In genomic region chr11:115609576-115609975, GRCm38 (mm10) we compare ENCODE assay signal across 16 mouse cellular contexts.
"Had no signal": no experiment of that assay in that cellular context is flagged by ENCODE, and none has a peak within 500 bp of the region (broad histone marks: within the 10 kb centered on the region; RNA-seq: fewer than 3 reads in every experiment).

No protein-coding gene starts in this region.

- H3K27me3 ChIP-seq: kidney, embryonic 15.5 days; liver, embryonic 15.5 days; lung, embryonic 15.5 days had no signal

- ATAC-seq: midbrain, embryonic 15.5 days had no signal

- H3K9me3 ChIP-seq: kidney, embryonic 15.5 days; liver, embryonic 15.5 days; lung, embryonic 15.5 days; midbrain, embryonic 12.5 days; midbrain, embryonic 15.5 days had no signal

- H3K9ac ChIP-seq: kidney, embryonic 15.5 days; liver, embryonic 15.5 days; lung, embryonic 15.5 days; midbrain, embryonic 12.5 days; midbrain, embryonic 15.5 days had no signal

- H3K27ac ChIP-seq: kidney, embryonic 15.5 days; left cerebral cortex, adult 2 months; liver, embryonic 15.5 days; lung, embryonic 15.5 days; midbrain, embryonic 12.5 days; midbrain, embryonic 15.5 days had no signal

- H3K4me3 ChIP-seq: kidney, embryonic 15.5 days; layer of hippocampus, adult 2 months; left cerebral cortex, adult 2 months; liver, embryonic 15.5 days; lung, embryonic 15.5 days; midbrain, embryonic 12.5 days; midbrain, embryonic 15.5 days had no signal

- H3K4me2 ChIP-seq: kidney, embryonic 15.5 days; liver, embryonic 15.5 days; lung, embryonic 15.5 days; midbrain, embryonic 12.5 days; midbrain, embryonic 15.5 days had no signal

- DNase-seq: kidney, adult 8-10 months; kidney, postnatal 14 days; layer of hippocampus, adult 9-11 months; layer of hippocampus, postnatal 36 days; lung, adult 18-20 months; lung, postnatal 10 days; lung, postnatal 36 days; thymus, adult 18-20 months; thymus, postnatal 36 days had no signal
